Mouse (Mus musculus): ENCODE results near the gene Neurog1.

- TF ChIP-seq CTCF (IDR thresholded peaks at IDR 0.05; ENCODE audit: borderline replicate concordance, extremely low read depth, insufficient read depth, insufficient read length) (no peak), POLR2A (IDR thresholded peaks at IDR 0.05; ENCODE audit: borderline replicate concordance, extremely low read depth, insufficient read depth, insufficient read length, poor library complexity, severe bottlenecking) (no peak)
Observed at GRCm38 (mm10) chr13:56250551-56251161, 1.3 kb downstream of the Neurog1 start.

All from brain, embryonic 14.5 days (tissue).